Mouse (Mus musculus) 3134 (cell line): ENCODE results near the gene Timp2.
A peak's percentile ranks its signal among the peaks of the same experiment; 100 is the strongest.
"Not testable (repeated sequence)": the region's sequence is repeated elsewhere in the genome, so short reads cannot be mapped to it uniquely, and the experiment has no call there.

Experiments
- DNase-seq: peaks from one replicate; pipeline ENCODE4 v3.0.0-alpha.2; 2011; ENCODE audit warnings: low spot score; ENCODE audit not compliant: insufficient read length; ENCODE audit errors: extremely low read depth

Gene Timp2

DNA sequence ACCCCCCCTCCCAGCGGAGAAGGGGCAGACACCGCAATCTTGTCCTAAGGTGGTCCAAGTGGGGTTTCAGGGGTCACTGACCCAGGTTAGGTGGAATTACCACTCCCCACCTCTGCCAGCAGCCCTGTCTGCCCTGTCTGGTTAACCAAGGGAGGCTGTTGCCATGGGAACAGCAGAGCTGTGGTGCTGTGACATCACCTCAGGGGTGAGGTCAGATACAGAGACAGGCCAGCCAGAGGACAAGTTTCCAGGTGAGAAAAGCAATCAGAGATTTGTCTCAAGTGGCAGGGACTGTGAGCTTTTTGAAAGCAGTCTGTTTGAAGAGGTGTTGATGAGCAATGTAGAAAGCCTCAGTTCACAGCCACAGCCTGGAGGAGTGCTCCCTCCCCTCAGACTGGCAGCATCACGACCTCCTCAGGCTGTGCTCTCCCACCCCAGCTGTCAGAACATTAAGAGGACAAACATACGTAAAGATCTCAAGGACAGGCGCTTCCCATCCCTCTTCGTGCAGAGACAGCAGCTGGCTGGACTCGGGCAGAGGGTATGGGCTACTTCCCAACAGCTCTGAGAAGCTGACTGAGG, 13.0 kb downstream of the Timp2 start, which contains the start of gene Cep295nl:
TSS of gene Cep295nl (minus strand) at position 101 of the 582 bp plus-strand sequence.
- DNase-seq, result no peak

DNA sequence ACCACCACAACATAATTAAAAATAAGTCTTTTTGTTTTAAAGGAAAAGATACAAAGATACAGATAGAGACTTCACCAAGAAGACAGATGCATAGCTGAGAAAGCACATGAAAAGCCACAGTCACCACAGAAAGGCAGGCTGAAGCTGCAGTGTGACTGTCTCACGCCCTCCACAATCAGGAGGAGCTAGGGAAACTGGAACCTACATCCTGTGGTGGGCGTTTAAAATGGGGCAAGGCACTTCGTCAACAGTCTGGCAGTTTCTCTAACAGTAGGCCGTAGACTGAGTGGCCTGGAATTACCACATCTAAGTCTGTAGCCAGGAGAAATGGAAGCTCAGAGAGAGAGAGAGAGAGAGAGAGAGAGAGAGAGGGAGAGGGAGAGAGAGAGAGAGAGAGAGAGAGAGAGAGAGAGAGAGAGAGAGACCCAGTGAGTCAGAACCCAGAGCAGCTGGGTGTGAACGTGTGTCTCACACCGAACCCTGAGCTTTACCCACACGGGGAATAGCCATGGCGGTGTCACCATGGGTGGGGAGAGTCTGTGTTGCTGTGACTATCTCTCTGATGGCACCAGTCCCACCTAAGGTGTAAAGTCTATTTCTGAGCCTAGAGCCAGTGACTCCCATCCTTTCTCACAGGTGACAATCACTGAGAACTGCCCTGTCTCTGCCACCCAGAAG, 17.9 kb downstream of the Timp2 start:
- no peak for DNase-seq

DNA sequence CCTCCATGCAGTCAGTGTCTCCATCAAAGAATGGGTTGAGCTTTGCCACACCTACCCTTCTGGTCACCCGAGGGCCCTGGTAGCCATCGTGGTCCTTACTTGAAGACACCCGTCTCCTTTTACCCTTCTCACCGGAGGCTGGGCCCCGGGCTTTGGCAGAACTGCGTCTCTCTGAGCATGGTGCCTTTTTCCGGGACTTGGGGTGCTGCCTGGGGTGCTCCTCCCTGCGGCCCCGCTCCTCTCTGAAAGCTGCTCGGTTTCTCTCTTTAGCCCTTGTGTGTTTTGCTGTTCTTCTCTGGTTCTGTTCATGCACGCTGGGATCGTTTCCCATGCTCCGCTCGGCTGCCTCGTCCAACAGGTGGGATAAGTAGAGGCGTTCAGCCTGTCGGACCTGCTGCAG, 22.1 kb downstream of the Timp2 start:
- no peak for DNase-seq

DNA sequence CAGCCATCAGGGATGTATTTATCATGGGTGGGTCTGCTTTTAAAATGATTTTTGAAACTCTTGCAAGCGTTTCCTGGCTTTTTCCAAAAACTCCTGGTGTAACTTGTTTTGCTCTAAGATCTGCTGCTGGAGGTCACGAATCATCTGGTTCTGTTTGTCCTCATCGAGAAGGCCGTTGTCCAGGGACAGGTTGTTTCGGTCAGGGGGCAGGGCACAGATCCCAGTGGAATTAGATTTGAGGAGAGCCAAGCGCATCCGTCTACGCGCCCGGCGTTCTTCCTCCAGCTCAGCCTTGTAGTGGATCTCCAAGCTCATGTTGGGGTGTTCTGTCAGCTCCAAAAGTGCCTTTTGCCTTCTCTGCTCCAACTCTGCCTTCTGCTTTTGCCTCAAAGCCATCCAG, 23.2 kb downstream of the Timp2 start:
- no peak for DNase-seq

DNA sequence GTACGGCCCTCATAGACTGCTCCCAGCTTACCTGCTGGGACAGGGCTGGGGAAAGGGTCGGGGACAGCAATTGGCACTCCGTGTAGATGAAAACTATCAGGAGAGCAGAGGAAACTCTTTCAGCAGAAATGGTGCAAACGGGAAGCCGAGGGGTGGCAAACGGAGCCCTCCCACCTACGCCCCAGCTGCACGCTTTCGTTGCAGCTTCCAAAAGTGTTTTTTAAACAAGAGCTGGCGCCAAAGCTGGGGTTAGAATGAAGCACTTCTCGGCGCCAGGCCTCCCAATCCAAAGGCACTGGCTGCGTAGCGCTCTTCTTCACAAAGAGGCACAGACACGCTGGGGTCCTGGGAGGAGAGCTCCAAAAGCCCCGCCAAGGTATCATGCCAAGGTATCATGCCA, 24.8 kb downstream of the Timp2 start:
- DNase-seq, result no peak

DNA sequence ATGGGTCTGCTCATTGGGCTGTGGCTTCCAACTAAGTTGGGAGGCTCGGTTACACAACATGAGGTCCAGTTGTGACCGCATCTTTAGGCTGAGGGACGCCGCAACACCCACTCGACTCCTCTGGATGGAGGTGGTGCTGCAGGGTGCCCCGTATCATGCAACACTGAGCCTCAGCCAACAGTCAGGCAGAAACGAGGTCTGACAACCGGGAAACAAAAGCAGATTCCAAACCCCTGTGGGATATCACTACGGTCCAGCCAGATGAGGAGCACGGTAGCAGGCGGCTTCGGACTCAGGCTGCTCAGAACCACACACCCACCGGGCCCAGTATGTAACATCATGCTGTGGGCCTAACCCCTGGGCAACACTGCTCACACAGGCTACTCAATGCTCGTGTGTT, 25.2 kb downstream of the Timp2 start:
- DNase-seq, result no peak

DNA sequence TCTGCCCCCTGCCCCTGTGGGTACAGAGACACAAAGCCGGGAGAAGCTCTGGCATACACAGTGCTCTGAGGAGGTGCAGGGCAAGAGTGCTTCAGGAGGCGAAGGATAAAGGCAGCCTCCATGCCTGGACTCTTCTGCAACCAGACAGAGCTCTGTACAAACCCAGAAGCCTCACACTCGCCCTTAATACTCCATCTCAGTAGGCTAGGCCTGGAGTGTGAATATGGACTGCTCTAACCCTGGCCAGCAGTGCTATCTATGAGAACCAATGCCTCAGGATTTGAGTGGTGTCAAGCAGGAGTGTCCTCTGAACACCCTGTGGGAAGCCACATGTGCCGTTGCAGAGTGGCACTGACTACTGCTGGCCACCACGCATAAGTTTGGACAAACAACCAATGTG, 26.6 kb downstream of the Timp2 start:
- DNase-seq, result no peak

DNA sequence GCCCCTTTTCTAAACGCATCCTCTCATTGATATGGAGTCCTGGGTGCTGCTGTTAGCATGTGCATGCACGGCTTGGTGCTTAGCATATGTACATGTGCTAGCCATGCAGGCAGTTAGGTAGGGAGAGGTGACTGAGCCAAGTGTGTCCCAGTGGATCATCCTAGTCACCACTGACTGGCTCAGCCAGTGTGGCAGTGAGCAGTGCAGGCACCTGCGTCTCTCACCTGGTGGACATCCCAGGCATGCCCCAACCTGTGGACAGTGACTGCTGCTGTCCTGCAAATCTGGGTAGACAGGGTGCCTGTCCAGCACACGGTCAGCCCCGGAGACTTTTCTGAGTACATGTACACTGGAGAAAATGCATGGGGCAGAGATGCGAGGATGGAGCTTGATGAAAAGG, 27.0 kb downstream of the Timp2 start:
- no peak for DNase-seq

DNA sequence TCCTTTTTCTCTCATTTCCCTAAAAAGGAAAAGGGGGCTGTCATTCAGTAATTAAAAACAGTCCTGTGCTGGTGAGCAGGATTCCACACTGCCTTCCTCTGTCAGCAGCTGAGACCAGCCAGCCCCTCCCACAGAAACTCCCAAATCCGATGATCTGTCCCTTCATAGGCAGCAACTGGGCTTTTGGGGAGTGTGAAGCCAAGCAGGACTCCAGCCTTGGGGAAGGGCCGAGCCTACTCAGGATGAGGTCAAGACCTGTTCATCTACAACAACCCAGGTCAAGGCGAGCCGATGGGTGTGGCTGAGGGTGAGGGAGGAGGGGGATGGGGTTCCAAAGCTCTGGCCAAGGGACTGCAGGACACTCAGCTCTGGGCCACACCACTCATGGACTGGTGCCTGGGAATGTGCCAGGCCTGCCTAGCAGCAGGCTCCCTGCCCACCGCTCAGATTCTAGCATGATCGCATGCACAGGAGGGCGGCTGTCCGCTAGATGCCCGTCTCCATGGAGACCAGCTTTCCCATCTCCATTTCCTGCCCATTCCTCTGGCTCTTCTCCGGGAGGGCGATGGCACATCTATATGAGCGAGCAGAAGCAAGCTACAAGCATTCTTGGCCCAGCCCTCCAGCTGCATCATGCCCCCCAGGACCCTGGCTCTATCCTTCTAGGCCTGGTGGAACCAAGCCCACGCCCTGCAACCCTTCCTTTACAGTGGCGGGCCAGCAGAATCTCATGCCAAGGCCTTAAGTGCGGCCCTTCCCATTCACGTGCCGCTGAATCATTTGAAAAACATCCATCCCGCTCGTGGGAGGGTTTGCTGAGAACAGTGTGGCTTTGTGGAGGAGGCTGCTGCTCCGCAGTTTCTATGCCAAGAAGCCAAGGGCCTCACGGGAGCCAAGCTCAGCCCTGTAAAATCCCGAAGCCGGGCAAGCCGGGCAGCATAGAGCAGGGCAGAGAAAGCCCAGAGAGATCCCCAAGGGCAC, 28.3 kb downstream of the Timp2 start:
- DNase-seq, result peak; percentile 93

DNA sequence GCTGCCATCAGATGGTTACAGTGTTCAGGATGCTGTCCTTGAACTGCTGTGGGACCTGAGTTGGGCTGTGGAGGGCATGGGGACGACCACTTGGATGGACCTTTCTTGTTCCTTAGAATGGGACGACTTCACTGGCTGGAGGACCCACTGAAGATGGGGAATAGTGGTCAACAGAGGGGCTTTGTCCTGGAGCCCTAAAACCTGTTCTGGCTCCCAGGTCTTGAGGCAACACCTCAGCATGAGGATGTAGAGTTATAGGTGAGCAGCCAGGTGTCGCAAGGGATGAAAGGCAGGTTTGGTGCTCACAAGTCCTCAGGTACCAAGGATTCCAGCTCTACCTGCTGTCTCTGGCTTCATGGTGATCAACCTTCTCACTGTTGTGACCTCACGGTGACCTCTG, 29.0 kb downstream of the Timp2 start:
- DNase-seq, result no peak

DNA sequence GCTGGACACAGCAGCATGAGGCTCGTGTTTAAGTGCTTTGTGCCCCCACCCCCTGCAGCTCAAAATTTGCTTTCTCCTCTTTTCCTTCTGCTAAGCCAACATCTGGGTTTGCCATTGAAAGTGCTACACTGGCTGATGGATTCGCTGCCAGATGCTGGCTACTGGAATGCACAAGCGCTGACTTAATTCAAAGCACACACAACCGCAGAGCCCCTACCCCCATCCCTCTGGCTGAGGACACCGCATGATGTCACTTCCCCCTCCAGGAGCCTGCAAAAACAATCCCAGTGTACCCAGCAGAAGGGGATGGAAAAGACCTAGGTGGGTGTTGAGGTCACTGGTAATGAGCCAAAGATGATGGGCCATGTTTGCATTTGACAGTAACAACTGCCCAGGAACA, 31.0 kb downstream of the Timp2 start:
- DNase-seq, result no peak

DNA sequence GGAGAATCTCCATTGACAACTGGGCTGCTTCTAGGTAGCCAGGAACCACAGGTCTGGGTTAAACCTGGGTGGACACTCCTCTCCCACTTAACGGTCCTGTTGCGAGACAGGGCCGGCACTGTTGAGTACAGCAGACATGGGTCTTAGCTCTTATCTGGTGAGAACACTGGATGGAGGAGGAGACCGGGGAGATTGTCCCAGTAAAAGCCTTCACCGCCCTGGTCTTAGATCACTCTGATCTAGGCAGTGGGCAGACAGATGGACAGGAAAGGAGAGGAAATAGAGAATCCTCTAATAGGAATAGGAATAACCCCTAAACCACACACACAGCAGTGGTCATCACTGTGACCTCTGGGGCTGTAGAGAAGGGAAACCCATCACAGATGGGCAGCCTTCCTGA, 31.6 kb downstream of the Timp2 start:
- DNase-seq, result no peak

DNA sequence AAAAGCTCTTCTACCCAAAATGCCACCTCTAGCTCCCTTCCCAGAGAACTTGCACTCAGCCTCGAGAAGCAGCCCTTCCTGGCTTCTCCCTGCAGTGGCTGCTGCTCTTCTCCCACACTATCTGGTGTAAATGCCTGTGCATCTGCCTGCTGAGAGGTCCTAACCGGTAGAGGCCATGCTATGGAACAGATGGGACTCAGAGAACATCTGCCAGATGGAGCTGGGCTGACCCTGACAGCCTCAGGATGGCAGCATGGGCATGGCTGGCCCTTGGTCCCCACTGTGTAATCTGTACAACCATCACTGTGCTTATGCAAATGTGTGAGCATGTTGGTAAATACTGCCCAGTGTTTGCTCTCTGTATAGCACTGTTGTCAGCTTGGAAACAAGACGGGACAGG, 32.9 kb downstream of the Timp2 start:
- no peak for DNase-seq

DNA sequence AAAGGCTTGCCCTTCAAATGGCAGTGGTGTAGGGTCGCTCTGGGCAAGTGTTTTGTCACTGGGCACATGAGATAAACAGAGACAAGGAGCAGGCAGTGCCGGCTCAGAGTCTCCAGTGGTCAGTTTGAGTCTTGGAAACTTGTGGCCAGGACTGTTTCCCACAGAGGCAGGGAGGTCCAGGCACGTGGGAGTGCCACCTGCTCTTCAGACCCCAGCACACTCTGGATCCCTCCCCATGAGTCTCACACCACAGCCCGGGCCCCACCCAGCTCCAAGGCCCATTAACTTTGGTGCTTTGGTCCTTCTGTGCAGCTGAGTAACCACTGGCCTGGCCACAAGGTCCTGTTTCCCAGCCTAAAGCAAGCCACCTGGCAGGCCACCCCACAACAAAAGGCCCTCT, 33.6 kb downstream of the Timp2 start:
- peak; percentile 83 for DNase-seq

DNA sequence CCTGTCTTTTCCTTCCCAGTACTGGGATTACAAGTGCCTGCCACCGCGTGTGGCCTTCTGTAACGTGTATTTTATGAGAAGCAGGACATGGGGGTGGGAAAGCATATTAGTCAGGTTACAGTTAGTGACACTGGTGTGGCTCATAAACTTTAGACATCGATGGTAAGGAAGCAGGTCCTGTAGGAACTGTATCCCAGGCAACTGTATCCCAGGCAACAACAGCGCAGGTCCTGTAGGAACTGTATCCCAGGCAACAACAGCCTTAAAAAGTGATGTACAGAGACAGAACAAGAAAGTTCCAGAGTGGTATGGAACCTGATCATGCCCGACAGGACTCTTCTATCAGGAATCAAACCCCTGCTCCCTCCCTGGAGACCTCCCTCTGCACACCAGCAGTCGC, 34.0 kb downstream of the Timp2 start:
- DNase-seq, result no peak

DNA sequence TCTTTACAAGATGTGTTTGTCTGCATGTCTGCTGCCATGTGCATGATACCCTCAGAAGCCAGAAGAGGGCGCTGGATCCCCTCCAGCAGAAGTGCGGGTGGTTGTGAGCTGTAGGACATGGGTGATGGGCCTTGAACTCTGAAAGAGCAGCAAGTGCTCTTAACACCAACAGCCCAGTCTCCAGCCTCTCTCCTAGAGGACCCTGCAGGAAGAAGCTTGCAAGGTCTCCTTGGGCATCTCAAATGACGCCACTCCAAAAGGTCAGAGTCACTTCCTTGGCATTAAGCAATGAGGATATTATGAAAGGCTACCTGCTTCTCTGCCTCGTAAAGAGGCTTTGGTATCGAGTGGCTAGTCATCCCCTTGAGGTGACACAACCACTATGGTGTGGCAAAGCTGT, 36.9 kb downstream of the Timp2 start:
- DNase-seq, result peak; percentile 51

DNA sequence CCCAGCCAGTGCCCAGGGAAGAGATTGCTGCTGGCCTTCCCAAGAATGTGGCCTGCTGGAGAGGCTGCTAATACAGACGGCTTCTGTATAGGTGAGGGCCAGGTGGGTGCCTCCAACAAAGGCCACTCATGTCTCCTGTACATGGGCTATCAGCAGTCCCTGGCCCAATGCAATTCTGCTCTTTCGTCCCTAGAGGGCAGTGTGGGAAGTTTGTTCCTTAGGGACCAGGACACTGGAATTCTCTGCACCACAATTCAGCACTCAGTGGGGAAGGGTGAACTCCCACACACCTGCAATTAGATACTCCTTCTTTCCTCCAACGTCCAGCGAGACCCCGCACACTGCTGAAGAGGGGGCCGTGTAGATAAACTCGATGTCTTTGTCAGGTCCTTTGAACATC, 38.4 kb downstream of the Timp2 start:
- DNase-seq, result no peak

DNA sequence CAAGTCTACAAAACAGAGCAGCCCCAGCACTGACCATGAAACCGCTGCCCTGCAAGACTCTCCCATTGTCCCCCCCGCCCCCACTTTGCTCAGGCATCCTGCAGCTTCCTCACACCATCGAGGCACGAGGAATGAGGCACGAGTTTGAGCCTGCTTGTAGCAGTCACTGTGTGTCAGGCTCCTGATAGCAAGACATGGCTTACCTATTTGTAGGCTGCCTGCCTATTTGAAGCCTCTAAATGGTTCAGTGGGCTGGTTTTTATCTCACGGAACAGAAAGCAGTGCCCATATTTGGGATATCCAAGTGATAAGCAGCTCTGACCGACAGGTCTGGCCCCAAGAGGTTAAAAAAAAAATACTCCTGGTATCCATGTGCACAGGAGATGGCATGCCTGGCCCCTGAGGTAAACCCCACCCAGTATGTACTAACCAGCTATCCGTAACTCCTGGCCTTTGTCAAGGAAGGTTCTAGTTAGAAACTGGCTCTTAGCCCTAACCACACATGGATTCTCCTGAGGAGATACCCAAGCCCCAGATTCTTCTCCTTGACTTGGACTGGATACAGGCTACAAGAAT, 39.2 kb downstream of the Timp2 start:
- no peak for DNase-seq

DNA sequence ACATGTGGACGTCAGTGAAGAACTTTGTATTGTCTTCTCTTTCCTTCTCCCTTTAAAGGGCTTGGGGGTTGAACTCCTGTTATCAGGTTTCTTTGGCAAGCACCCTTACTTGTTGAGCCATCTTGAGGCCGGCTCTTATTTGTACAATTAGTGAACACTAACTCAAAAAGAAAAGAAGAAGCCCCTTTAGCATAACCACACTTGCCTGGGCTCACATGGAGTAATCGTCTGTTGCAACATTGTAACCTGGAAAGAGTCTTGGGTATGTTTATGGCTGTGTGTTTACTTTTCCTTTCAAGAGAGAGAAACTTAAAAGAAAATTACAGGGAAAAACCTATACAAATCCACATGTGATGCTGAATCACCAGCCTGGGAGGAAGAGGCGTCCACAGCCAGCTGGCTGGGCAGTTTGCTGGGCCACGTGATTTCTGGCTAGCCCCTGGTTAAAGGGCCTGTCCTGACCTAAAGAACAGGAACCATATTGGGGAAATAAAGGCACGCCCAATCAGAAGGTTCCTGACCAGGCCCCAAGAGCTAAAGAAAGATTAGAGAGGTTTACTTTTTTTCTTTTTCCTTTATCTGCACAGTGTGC, 43.3 kb downstream of the Timp2 start:
- DNase-seq, result no peak

DNA sequence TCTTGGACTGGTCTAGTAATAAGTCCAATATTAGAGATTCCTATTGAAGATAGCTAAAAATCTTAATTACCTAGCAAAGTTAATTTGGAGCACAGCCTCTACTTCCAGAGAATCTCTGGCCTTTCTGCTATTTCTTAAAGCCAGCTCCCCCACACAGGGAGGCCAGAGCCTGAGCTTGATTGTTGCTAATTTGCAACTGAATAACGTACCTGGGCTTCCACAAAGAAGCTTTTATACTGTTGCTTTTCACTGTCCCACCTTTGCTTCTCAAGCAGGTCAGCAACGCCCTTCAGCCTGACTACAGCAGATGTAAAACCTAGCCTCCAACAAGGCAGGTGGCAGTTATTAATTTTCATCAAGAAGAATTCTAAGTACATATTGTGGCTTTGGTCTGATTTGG, 47.6 kb downstream of the Timp2 start:
- DNase-seq, result not testable (repeated sequence)

DNA sequence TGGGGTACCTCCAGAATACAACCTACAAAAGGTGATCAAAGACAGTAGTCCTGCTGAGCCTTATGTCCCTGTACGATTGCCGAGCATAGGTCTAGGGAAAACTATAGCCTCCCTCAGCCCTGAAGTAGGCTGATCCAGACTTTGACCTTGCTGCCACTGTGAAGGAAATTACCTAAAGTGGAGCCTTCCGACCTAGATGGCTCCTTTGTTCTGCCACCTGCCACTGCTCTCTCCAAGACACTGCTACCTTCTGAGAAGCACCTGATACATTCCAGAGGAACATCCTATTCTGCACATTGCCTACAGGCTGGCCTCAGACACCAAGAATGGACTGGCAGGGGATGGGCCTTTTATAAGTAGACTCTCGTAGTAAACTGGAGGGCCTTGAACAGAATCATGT, 51.6 kb downstream of the Timp2 start:
- DNase-seq, result not testable (repeated sequence)
